Mouse (Mus musculus) spleen, adult 2 months (tissue): Measurements from ENCODE around the gene Chl1. TPM values are rescaled to one million over a fixed set of nuclear protein-coding genes. Genes with fewer than 3 reads are reported as not detected.

Experiments used
- DNase-seq, 2 experiments: peaks; one replicate each; pipeline versions ENCODE4 v3.0.0 to v3.0.0-alpha.2; 2012 to 2021; ENCODE audit warnings: low spot score in 2 of 2, low read depth in 1 of 2
- H3K27ac ChIP-seq: fragments of 200-500 bp; 2 replicates; pipeline ENCODE4 v1.5.1; 2012; ENCODE audit warnings: low read length, inconsistent platforms; ENCODE audit not compliant: insufficient read depth
- H3K27me3 ChIP-seq: fragments of 200-500 bp; 2 replicates; pipeline ENCODE4 v1.6.1; 2012; ENCODE audit warnings: mild to moderate bottlenecking, moderate library complexity, low read length, inconsistent platforms; ENCODE audit not compliant: control insufficient read depth, insufficient read depth
- H3K36me3 ChIP-seq: fragments of 200-500 bp; 2 replicates; pipeline ENCODE4 v1.6.1; 2012; ENCODE audit warnings: mild to moderate bottlenecking, low read length, inconsistent platforms; ENCODE audit not compliant: control insufficient read depth, insufficient read depth
- H3K4me1 ChIP-seq: fragments of 200-500 bp; 2 replicates; pipeline ENCODE4 v1.6.1; 2011; ENCODE audit warnings: inconsistent platforms; ENCODE audit not compliant: control insufficient read depth, insufficient read depth, insufficient read length
- H3K4me3 ChIP-seq: fragments of 200-500 bp; 2 replicates; pipeline ENCODE4 v1.5.1; 2011; ENCODE audit warnings: mild to moderate bottlenecking, inconsistent platforms; ENCODE audit not compliant: insufficient read depth, insufficient read length; ENCODE audit errors: extremely low read depth
- CTCF ChIP-seq: fragments of 200-500 bp; IDR thresholded peaks from 2 replicates; pipeline ENCODE4 v1.5.1; 2011; ENCODE audit warnings: mild to moderate bottlenecking, inconsistent platforms; ENCODE audit not compliant: insufficient read depth, insufficient read length, insufficient replicate concordance; ENCODE audit errors: extremely low read depth
- POLR2A ChIP-seq: fragments of 200-500 bp; IDR thresholded peaks from 2 replicates; pipeline ENCODE4 v1.6.1; 2011; ENCODE audit warnings: low read depth, low read length, inconsistent platforms
- WGBS: fragments of 180-500 bp; shearing (Covaris S2); methylation state at CpG from one replicate; pipeline ENCODE4 v1.1.7; 2018; 5-methylcytosine and 5-hydroxymethylcytosine counted together
- polyA plus RNA-seq: library from polyadenylated mRNA; depleted of rRNA; stranded (reverse); fragments of >200 nt; gene quantifications from 2 replicates; pipeline ENCODE4 v1.2.3, GENCODE M21; 2012

Chl1 gene
- polyA plus RNA-seq, 1 experiment, result 0.01 TPM

GRCm38 (mm10) chr6:103602070-103602469, 91.7 kb downstream of the Chl1 start:
- H3K27me3 ChIP-seq, result no peaks in the 10 kb centered on the region
- H3K36me3 ChIP-seq, result no peaks in the 10 kb centered on the region
- no peak for TF ChIP-seq POLR2A
- no peak for TF ChIP-seq CTCF
- no peaks in the 10 kb centered on the region for H3K4me1 ChIP-seq
- H3K27ac ChIP-seq, result no peak overlapping the region
- WGBS, result 83% methylated on average over 4 of the region's 4 CpGs
- H3K4me3 ChIP-seq, result no peak overlapping the region
- DNase-seq, result no peak

- Histone ChIP-seq H3K4me3 (no peak overlapping the region), H3K36me3 (no peaks in the 10 kb centered on the region), H3K27me3 (no peaks in the 10 kb centered on the region), H3K4me1 (no peaks in the 10 kb centered on the region), H3K27ac (no peak overlapping the region)
- WGBS, result 86% methylated on average over 3 of the region's 3 CpGs
- no peak for TF ChIP-seq CTCF
- no peak for TF ChIP-seq POLR2A
- no peak for DNase-seq
These were observed 100.3 kb downstream of the Chl1 start for GRCm38 (mm10) chr6:103610656-103611055.

- Histone ChIP-seq H3K4me1 (no peaks in the 10 kb centered on the region), H3K4me3 (no peak overlapping the region), H3K27me3 (no peaks in the 10 kb centered on the region), H3K27ac (no peak overlapping the region), H3K36me3 (no peaks in the 10 kb centered on the region)
- no peak for DNase-seq
- TF ChIP-seq POLR2A (no peak), CTCF (no peak)
- 85% methylated on average over 3 of the region's 3 CpGs for WGBS
These were observed 102.2 kb downstream of the Chl1 start for GRCm38 (mm10) chr6:103612626-103613025.

- DNase-seq, result no peak
- 88% methylated on average over 3 of the region's 3 CpGs for WGBS
- H3K4me1 ChIP-seq, result no peaks in the 10 kb centered on the region
These were observed 103.3 kb downstream of the Chl1 start for GRCm38 (mm10) chr6:103613714-103614113.

GRCm38 (mm10) chr6:103615924-103616602, 105.7 kb downstream of the Chl1 start:
- Histone ChIP-seq H3K27me3 (no peaks in the 10 kb centered on the region), H3K4me3 (no peak overlapping the region), H3K36me3 (no peaks in the 10 kb centered on the region), H3K4me1 (no peaks in the 10 kb centered on the region), H3K27ac (no peak overlapping the region)
- no peak for DNase-seq
- no peak for TF ChIP-seq POLR2A
- no peak for TF ChIP-seq CTCF
- WGBS, result 71% methylated on average over 3 of the region's 3 CpGs

More at GRCm38 (mm10) chr6:103613714-103614113, 103.3 kb downstream of the Chl1 start:
- Histone ChIP-seq H3K27me3 (no peaks in the 10 kb centered on the region), H3K36me3 (no peaks in the 10 kb centered on the region), H3K4me3 (no peak overlapping the region), H3K27ac (no peak overlapping the region)
- TF ChIP-seq CTCF (no peak), POLR2A (no peak)

- H3K27ac ChIP-seq, result no peak overlapping the region
- WGBS, result 82% methylated on average over 4 of the region's 4 CpGs
- no peak overlapping the region for H3K4me3 ChIP-seq
- H3K36me3 ChIP-seq, result no peaks in the 10 kb centered on the region
- no peak for TF ChIP-seq POLR2A
- TF ChIP-seq CTCF, result no peak
- no peak for DNase-seq
- H3K4me1 ChIP-seq, result no peaks in the 10 kb centered on the region
- H3K27me3 ChIP-seq, result no peaks in the 10 kb centered on the region
These were observed 110.5 kb downstream of the Chl1 start for GRCm38 (mm10) chr6:103620880-103621279.

- TF ChIP-seq POLR2A, result no peak
- no peak for TF ChIP-seq CTCF
- WGBS, result 94% methylated on average over 3 of the region's 3 CpGs
- H3K4me3 ChIP-seq, result no peak overlapping the region
These were observed 111.8 kb downstream of the Chl1 start for GRCm38 (mm10) chr6:103622117-103622713.

More at GRCm38 (mm10) chr6:103622117-103622713, 111.8 kb downstream of the Chl1 start:
- no peaks in the 10 kb centered on the region for H3K27me3 ChIP-seq
- H3K36me3 ChIP-seq, result no peaks in the 10 kb centered on the region
- DNase-seq, result no peak
- H3K27ac ChIP-seq, result no peak overlapping the region
- H3K4me1 ChIP-seq, result no peaks in the 10 kb centered on the region
